Mouse (Mus musculus) myocyte (in vitro differentiated cells): ENCODE data around the gene Myo18a. TPM values are rescaled to one million over a fixed set of nuclear protein-coding genes. Genes with fewer than 3 reads are reported as not detected.
A peak's percentile ranks its signal among the peaks of the same experiment; 100 is the strongest.

Experiments
- H3K27me3 ChIP-seq: one replicate; pipeline ENCODE4 v1.6.1; 2011; ENCODE audit not compliant: control insufficient read depth, insufficient read depth, insufficient read length
- H3K36me3 ChIP-seq: one replicate; pipeline ENCODE4 v1.6.1; 2011; ENCODE audit not compliant: control insufficient read depth, insufficient read depth
- H3K4me2 ChIP-seq: one replicate; pipeline ENCODE4 v1.6.1; 2011; ENCODE audit warnings: low read depth, control low read depth
- H3K4me3 ChIP-seq: one replicate; pipeline ENCODE4 v1.5.1; 2011; ENCODE audit warnings: mild to moderate bottlenecking, control low read depth, moderate library complexity
- H3K79me2 ChIP-seq: one replicate; pipeline ENCODE4 v1.6.1; 2011; ENCODE audit not compliant: control insufficient read depth, insufficient read depth
- H3ac ChIP-seq: one replicate; pipeline ENCODE4 v1.6.1; 2011; ENCODE audit not compliant: control insufficient read depth, insufficient read length
- CEBPB ChIP-seq: IDR thresholded peaks from 2 replicates; pipeline ENCODE4 v1.6.1; 2011; ENCODE audit warnings: mild to moderate bottlenecking, moderate library complexity; ENCODE audit not compliant: poor library complexity, insufficient read depth, severe bottlenecking
- E2F4 ChIP-seq: IDR thresholded peaks from one replicate; pipeline ENCODE4 v1.6.1; 2011; ENCODE audit warnings: mild to moderate bottlenecking, control low read depth, moderate library complexity; ENCODE audit not compliant: insufficient read depth
- MAX ChIP-seq: IDR thresholded peaks from one replicate; pipeline ENCODE4 v1.6.1; 2011; ENCODE audit warnings: low read depth, mild to moderate bottlenecking, control low read depth
- MYOD1 ChIP-seq, 3 experiments: IDR thresholded peaks; one replicate each; pipeline ENCODE4 v1.6.1; 2011; ENCODE audit warnings: control low read depth in 2 of 3, low read depth in 2 of 3, mild to moderate bottlenecking in 2 of 3, moderate library complexity in 1 of 3; ENCODE audit not compliant: insufficient read length in 2 of 3, control insufficient read depth in 1 of 3
- MYOG ChIP-seq, 3 experiments: IDR thresholded peaks; one replicate each; pipeline ENCODE4 v1.6.1; 2011; ENCODE audit warnings: control low read depth in 2 of 3, low read depth in 2 of 3, mild to moderate bottlenecking in 2 of 3; ENCODE audit not compliant: insufficient read length in 2 of 3, control insufficient read depth in 1 of 3, insufficient read depth in 1 of 3
- POLR2A ChIP-seq: IDR thresholded peaks from one replicate; pipeline ENCODE4 v1.6.1; 2011; ENCODE audit warnings: low read depth, mild to moderate bottlenecking, control low read depth, moderate library complexity; ENCODE audit not compliant: insufficient read length
- POLR2AphosphoS2 ChIP-seq: IDR thresholded peaks from one replicate; pipeline ENCODE4 v1.6.1; 2011; ENCODE audit warnings: low read depth, control low read depth; ENCODE audit not compliant: insufficient read length
- REST ChIP-seq: IDR thresholded peaks from one replicate; pipeline ENCODE4 v1.6.1; 2011; ENCODE audit warnings: mild to moderate bottlenecking, control low read depth, moderate library complexity; ENCODE audit not compliant: insufficient read depth, insufficient read length
- SRF ChIP-seq: IDR thresholded peaks from one replicate; pipeline ENCODE4 v1.6.1; 2011; ENCODE audit warnings: low read depth; ENCODE audit not compliant: control insufficient read depth, insufficient read length
- TCF12 ChIP-seq: IDR thresholded peaks from one replicate; pipeline ENCODE4 v1.6.1; 2011; ENCODE audit warnings: mild to moderate bottlenecking, control low read depth; ENCODE audit not compliant: poor library complexity, insufficient read depth, severe bottlenecking
- TCF3 ChIP-seq: IDR thresholded peaks from one replicate; pipeline ENCODE4 v1.6.1; 2011; ENCODE audit warnings: low read depth, control low read depth; ENCODE audit not compliant: insufficient read length
- USF1 ChIP-seq: IDR thresholded peaks from one replicate; pipeline ENCODE4 v1.6.1; 2011; ENCODE audit warnings: low read depth, mild to moderate bottlenecking, control low read depth, moderate library complexity
- polyA plus RNA-seq: library from polyadenylated mRNA; unstranded; fragments of >200 nt; fragmentation: generic; extraction: Trizol; gene quantifications from one replicate; pipeline ENCODE4 v1.2.1, GENCODE M21; 2012; ENCODE audit warnings: missing spikeins

The Myo18a gene
- polyA plus RNA-seq, 1 experiment: 169 TPM

- Histone ChIP-seq H3K4me2 (no peak overlapping the region), H3K27me3 (no peaks in the 10 kb centered on the region), H3K79me2 (no peaks in the 10 kb centered on the region), H3K4me3 (no peak overlapping the region), H3K36me3 (peaks cover 51% of the 10 kb centered on the region), H3ac (no peak overlapping the region)
- TF ChIP-seq TCF12 (no peak), MYOD1 (IDR thresholded peaks at IDR 0.05; ENCODE audit: control insufficient read depth in 1 of 3, insufficient read length in 2 of 3, low read depth in 2 of 3) (no peak), REST (no peak), SRF (no peak), USF1 (no peak), E2F4 (no peak), MAX (no peak), CEBPB (no peak), MYOG (IDR thresholded peaks at IDR 0.05; ENCODE audit: control insufficient read depth in 1 of 3, insufficient read depth in 1 of 3, insufficient read length in 2 of 3, low read depth in 2 of 3) (no peak), TCF3 (no peak), POLR2AphosphoS2 (no peak), POLR2A (no peak)
Observed at GRCm38 (mm10) chr11:77826311-77826710, 63.3 kb downstream of the Myo18a start.

DNA sequence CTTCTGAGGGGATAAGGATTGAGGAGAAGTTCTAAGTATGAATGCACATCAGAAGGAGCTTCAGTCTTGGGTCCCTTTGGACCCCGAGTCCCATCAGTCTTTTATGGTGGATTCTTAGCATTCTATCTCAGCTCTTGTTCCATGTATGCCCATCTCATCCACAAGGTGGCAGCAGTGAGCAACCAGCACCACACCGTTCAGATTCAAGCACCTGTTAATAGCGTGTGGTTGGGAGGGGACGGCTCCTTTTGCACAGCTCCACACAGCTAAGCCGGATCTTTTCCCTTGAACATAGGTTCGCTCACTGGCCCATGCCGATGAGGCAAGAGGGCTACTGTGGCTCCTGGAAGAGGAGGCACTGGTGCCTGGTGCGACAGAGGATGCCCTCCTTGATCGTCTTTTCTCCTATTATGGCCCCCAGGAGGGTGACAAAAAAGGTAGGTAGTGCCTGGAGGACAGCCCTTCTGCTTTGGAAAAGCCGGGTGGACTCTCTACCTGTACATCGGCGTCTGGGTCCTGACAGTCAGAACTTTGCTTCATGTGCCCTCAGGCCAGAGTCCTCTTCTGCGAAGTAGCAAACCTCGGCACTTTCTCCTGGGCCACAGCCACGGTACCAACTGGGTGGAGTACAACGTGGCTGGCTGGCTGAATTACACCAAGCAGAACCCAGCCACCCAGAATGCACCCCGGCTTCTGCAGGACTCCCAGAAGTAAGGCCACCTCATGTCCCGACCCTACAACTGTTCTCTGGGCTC lies 64.4 kb downstream of the Myo18a start:
- Histone ChIP-seq H3K4me2 (no peak overlapping the region), H3K27me3 (no peaks in the 10 kb centered on the region), H3K36me3 (peaks cover 53% of the 10 kb centered on the region), H3K4me3 (no peak overlapping the region), H3K79me2 (no peaks in the 10 kb centered on the region), H3ac (no peak overlapping the region)
- no peak for TF ChIP-seq E2F4
- TF ChIP-seq SRF: no peak
- TF ChIP-seq REST: no peak
- TF ChIP-seq MAX: no peak
- no peak for TF ChIP-seq POLR2AphosphoS2
- no peak for TF ChIP-seq POLR2A
- peak in 2 of 3 experiments; percentile 72 to 81 for TF ChIP-seq MYOD1 (IDR thresholded peaks at IDR 0.05; ENCODE audit: control insufficient read depth in 1 of 3, insufficient read length in 2 of 3, low read depth in 2 of 3)
- TF ChIP-seq TCF12: no peak
- TF ChIP-seq TCF3: no peak
- TF ChIP-seq MYOG (IDR thresholded peaks at IDR 0.05; ENCODE audit: control insufficient read depth in 1 of 3, insufficient read depth in 1 of 3, insufficient read length in 2 of 3, low read depth in 2 of 3): peak in 2 of 3 experiments; percentile 48 to 71
- no peak for TF ChIP-seq USF1
- TF ChIP-seq CEBPB: no peak

DNA sequence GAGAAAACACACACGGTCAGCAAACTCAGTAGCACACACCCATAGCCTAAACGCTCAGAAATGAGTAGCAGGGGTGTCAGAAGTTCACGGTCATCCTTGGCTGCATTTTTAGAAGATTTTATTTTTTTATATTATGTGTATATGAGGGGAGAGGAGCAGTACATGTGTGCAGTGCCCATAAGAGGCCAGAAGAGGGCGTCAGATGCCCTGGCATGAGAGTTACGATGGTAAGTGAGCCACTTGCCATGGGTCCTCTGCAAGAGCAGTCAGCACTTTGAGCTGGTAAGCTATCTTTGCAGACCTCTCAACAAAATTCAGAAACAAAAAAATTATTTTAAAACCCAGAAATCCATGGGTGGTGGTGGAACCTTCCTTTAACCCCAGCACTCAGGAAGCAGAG lies 65.1 kb downstream of the Myo18a start:
- TF ChIP-seq SRF: no peak
- TF ChIP-seq REST: no peak
- TF ChIP-seq POLR2AphosphoS2: no peak
- TF ChIP-seq MYOG (IDR thresholded peaks at IDR 0.05; ENCODE audit: control insufficient read depth in 1 of 3, insufficient read depth in 1 of 3, insufficient read length in 2 of 3, low read depth in 2 of 3): no peak
- no peak for TF ChIP-seq POLR2A
- no peak for TF ChIP-seq CEBPB
- TF ChIP-seq MAX: no peak
- TF ChIP-seq USF1: no peak
- no peak for TF ChIP-seq TCF12
- no peak for TF ChIP-seq E2F4
- TF ChIP-seq MYOD1 (IDR thresholded peaks at IDR 0.05; ENCODE audit: control insufficient read depth in 1 of 3, insufficient read length in 2 of 3, low read depth in 2 of 3): no peak
- TF ChIP-seq TCF3: no peak
- H3K27me3 ChIP-seq: no peaks in the 10 kb centered on the region

DNA sequence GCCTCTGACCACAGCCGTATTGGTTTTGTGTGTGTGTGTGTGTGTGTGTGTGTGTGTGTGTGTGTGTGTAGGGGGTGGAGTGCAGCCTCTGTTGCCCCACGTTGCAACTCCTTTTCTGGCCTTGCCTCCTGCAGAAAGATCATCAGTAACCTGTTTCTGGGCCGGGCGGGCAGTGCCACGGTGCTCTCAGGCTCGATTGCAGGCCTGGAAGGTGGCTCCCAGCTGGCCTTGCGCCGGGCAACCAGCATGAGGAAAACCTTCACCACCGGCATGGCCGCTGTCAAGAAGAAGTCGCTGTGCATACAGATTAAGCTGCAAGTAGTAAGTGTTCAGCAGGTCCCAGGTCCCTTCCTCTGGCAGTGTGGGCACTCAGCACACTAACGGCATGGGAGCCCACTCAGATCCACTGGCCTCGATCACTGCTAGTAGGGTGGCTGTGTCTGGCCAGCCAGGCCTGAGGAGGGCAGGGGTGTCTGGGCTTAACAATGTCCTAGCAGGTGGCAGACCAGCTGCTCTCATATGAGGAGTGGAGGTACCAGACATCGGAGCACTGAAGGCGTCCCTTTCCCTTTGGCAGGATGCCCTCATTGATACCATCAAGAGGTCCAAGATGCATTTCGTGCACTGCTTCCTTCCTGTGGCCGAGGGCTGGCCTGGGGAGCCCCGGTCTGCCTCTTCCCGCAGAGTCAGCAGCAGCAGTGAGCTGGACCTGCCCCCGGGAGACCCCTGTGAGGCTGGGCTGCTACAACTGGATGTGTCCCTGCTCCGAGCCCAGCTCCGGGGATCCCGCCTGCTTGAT lies 66.2 kb downstream of the Myo18a start:
- TF ChIP-seq MYOD1 (IDR thresholded peaks at IDR 0.05; ENCODE audit: control insufficient read depth in 1 of 3, insufficient read length in 2 of 3, low read depth in 2 of 3): no peak
- TF ChIP-seq POLR2AphosphoS2: peak; percentile 30
- TF ChIP-seq E2F4: no peak
- TF ChIP-seq MYOG (IDR thresholded peaks at IDR 0.05; ENCODE audit: control insufficient read depth in 1 of 3, insufficient read depth in 1 of 3, insufficient read length in 2 of 3, low read depth in 2 of 3): no peak
- TF ChIP-seq TCF3: no peak
- TF ChIP-seq POLR2A: no peak
- TF ChIP-seq CEBPB: no peak
- Histone ChIP-seq H3K36me3 (peaks cover 45% of the 10 kb centered on the region), H3ac (no peak overlapping the region), H3K4me3 (no peak overlapping the region), H3K27me3 (no peaks in the 10 kb centered on the region), H3K79me2 (no peaks in the 10 kb centered on the region), H3K4me2 (no peak overlapping the region)

More for the DNA sequence above, 65.1 kb downstream of the Myo18a start:
- Histone ChIP-seq H3K4me2 (no peak overlapping the region), H3ac (no peak overlapping the region), H3K79me2 (no peaks in the 10 kb centered on the region), H3K36me3 (peaks cover 55% of the 10 kb centered on the region), H3K4me3 (no peak overlapping the region)

DNA sequence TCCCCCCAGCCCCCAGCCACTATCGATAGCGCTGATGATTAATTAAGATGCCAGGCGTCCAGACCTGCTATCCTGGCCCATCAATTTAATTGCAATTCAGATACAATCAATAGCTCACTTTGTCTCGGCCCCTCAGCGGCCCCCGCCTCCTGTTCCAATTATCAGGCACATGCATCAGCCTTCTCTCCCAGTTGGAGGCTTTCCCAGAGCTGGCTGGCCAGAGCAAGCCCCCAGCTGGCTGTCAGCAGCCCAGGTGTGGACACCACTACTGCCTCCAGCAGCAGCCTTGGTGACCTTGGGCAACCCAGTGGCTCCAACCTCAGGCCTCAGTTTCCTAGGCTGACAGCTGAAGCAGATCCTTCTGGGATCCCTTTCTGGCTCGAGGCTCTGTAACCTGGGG lies 67.8 kb downstream of the Myo18a start:
- Histone ChIP-seq H3K4me2 (no peak overlapping the region), H3ac (no peak overlapping the region), H3K4me3 (no peak overlapping the region), H3K79me2 (no peaks in the 10 kb centered on the region), H3K36me3 (peaks cover 40% of the 10 kb centered on the region), H3K27me3 (no peaks in the 10 kb centered on the region)
- TF ChIP-seq MYOD1 (IDR thresholded peaks at IDR 0.05; ENCODE audit: control insufficient read depth in 1 of 3, insufficient read length in 2 of 3, low read depth in 2 of 3): no peak
- no peak for TF ChIP-seq SRF
- TF ChIP-seq TCF12: no peak
- TF ChIP-seq TCF3: no peak
- no peak for TF ChIP-seq USF1
- TF ChIP-seq POLR2A: no peak
- no peak for TF ChIP-seq E2F4
